Mouse (Mus musculus) heart, embryonic 10.5 days (tissue): ENCODE results near the gene Snph. TPM values are rescaled to one million over a fixed set of nuclear protein-coding genes. Genes with fewer than 3 reads are reported as not detected.
"Not testable (repeated sequence)": the region's sequence is repeated elsewhere in the genome, so short reads cannot be mapped to it uniquely, and the experiment has no call there.

Source experiments
- DNase-seq: peaks from one replicate; pipeline ENCODE4 v3.0.0-alpha.2; 2017; ENCODE audit warnings: low spot score
- H3K27ac ChIP-seq: fragments of 300-500 bp; sonication (generic); 2 replicates; pipeline ENCODE4 v1.5.1; 2016; ENCODE audit warnings: mild to moderate bottlenecking
- H3K27me3 ChIP-seq: fragments of 300-500 bp; sonication (generic); 2 replicates; pipeline ENCODE4 v1.6.1; 2016; ENCODE audit warnings: mild to moderate bottlenecking; ENCODE audit not compliant: poor library complexity, insufficient read depth, severe bottlenecking
- H3K36me3 ChIP-seq: fragments of 300-500 bp; sonication (generic); 2 replicates; pipeline ENCODE4 v1.6.1; 2016; ENCODE audit warnings: mild to moderate bottlenecking, moderate library complexity
- H3K4me1 ChIP-seq: fragments of 300-500 bp; sonication (generic); 2 replicates; pipeline ENCODE4 v1.6.1; 2016; ENCODE audit warnings: mild to moderate bottlenecking
- H3K4me3 ChIP-seq: fragments of 300-500 bp; sonication (generic); 2 replicates; pipeline ENCODE4 v1.5.1; 2016; ENCODE audit warnings: mild to moderate bottlenecking, moderate library complexity
- H3K9me3 ChIP-seq: fragments of 300-500 bp; sonication (generic); 2 replicates; pipeline ENCODE4 v1.6.1; 2016; ENCODE audit warnings: mild to moderate bottlenecking, moderate library complexity
- WGBS: fragments of 180-500 bp; shearing (Covaris S2); methylation state at CpG from one replicate; pipeline ENCODE4 v1.1.7; 2016; 5-methylcytosine and 5-hydroxymethylcytosine counted together
- polyA plus RNA-seq: library from polyadenylated mRNA; unstranded; fragments of >200 nt; fragmentation: Nextera tagmentation; extraction: Ambion mirVana; gene quantifications from 2 replicates; pipeline ENCODE4 v1.2.1, GENCODE M21; 2016

The Snph gene
- polyA plus RNA-seq, 1 experiment from 2014 or later, result 0.83 TPM

- WGBS, result 88% methylated on average over 3 of the region's 3 CpGs
- H3K36me3 ChIP-seq, result no peaks in the 10 kb centered on the region
- peaks cover 49% of the 10 kb centered on the region for H3K27me3 ChIP-seq
- no peak overlapping the region for H3K4me3 ChIP-seq
- H3K27ac ChIP-seq, result no peak overlapping the region
- H3K9me3 ChIP-seq, result no peaks in the 10 kb centered on the region
- H3K4me1 ChIP-seq, result peaks cover 11% of the 10 kb centered on the region; the same call in 1 of the 2 replicates
- DNase-seq, result peak; percentile 65
Observed at GRCm38 (mm10) chr2:151628011-151628410, 4.4 kb downstream of the Snph start.

- Histone ChIP-seq H3K27me3 (peaks cover 32% of the 10 kb centered on the region), H3K4me3 (no peak overlapping the region), H3K36me3 (no peaks in the 10 kb centered on the region), H3K4me1 (no peaks in the 10 kb centered on the region), H3K9me3 (no peaks in the 10 kb centered on the region), H3K27ac (no peak overlapping the region)
- peak; percentile 61 for DNase-seq
- WGBS, result 88% methylated on average over 7 of the region's 7 CpGs
Observed at GRCm38 (mm10) chr2:151626296-151626695, 6.1 kb downstream of the Snph start.

GRCm38 (mm10) chr2:151623776-151624175 is 8.6 kb downstream of the Snph start:
- DNase-seq, result peak; percentile 64
- Histone ChIP-seq H3K27ac (no peak overlapping the region), H3K27me3 (peaks cover 8% of the 10 kb centered on the region; the same call in 1 of the 2 replicates), H3K36me3 (no peaks in the 10 kb centered on the region), H3K4me1 (no peaks in the 10 kb centered on the region), H3K4me3 (no peak overlapping the region), H3K9me3 (no peaks in the 10 kb centered on the region)
- WGBS, result 65% methylated on average over 3 of the region's 3 CpGs

GRCm38 (mm10) chr2:151616551-151617329 is 15.7 kb downstream of the Snph start:
- H3K9me3 ChIP-seq, result no peaks in the 10 kb centered on the region
- no peak overlapping the region for H3K4me3 ChIP-seq
- peaks cover 10% of the 10 kb centered on the region for H3K27me3 ChIP-seq
- no peaks in the 10 kb centered on the region for H3K4me1 ChIP-seq
- no peaks in the 10 kb centered on the region for H3K36me3 ChIP-seq
- no peak overlapping the region for H3K27ac ChIP-seq
- 73% methylated on average over 6 of the region's 6 CpGs for WGBS
- DNase-seq, result no peak

GRCm38 (mm10) chr2:151615779-151616178 is 16.6 kb downstream of the Snph start:
- H3K4me1 ChIP-seq, H3K36me3 ChIP-seq, H3K9me3 ChIP-seq, H3K4me3 ChIP-seq, H3K27ac ChIP-seq, DNase-seq: not testable (repeated sequence)
- 75% methylated on average over 8 of the region's 8 CpGs for WGBS
- peaks cover 10% of the 10 kb centered on the region for H3K27me3 ChIP-seq

GRCm38 (mm10) chr2:151609974-151610373 is 22.4 kb downstream of the Snph start:
- Histone ChIP-seq H3K36me3 (no peaks in the 10 kb centered on the region), H3K9me3 (no peaks in the 10 kb centered on the region), H3K27ac (no peak overlapping the region), H3K4me1 (peaks cover 12% of the 10 kb centered on the region), H3K27me3 (peaks cover 16% of the 10 kb centered on the region), H3K4me3 (no peak overlapping the region)
- no peak for DNase-seq
- WGBS, result 53% methylated on average over 3 of the region's 3 CpGs

GRCm38 (mm10) chr2:151608435-151608834 is 24.0 kb downstream of the Snph start:
- Histone ChIP-seq H3K4me3 (no peak overlapping the region), H3K27me3 (peaks cover 20% of the 10 kb centered on the region), H3K9me3 (no peaks in the 10 kb centered on the region), H3K27ac (no peak overlapping the region), H3K36me3 (no peaks in the 10 kb centered on the region), H3K4me1 (peaks cover 12% of the 10 kb centered on the region)
- no peak for DNase-seq
- 47% methylated on average over 1 of the region's 1 CpGs for WGBS

- DNase-seq, result no peak
- 48% methylated on average over 11 of the region's 11 CpGs for WGBS
- H3K4me1 ChIP-seq, result peaks cover 18% of the 10 kb centered on the region
- H3K36me3 ChIP-seq, result no peaks in the 10 kb centered on the region
- H3K9me3 ChIP-seq, result no peaks in the 10 kb centered on the region
- no peak overlapping the region for H3K4me3 ChIP-seq
- H3K27ac ChIP-seq, result peak overlapping the region; percentile 12; the same call in 1 of the 2 replicates
- H3K27me3 ChIP-seq, result peaks cover 44% of the 10 kb centered on the region
Observed at GRCm38 (mm10) chr2:151605437-151605987, 26.9 kb downstream of the Snph start.

- H3K4me3 ChIP-seq, result no peak overlapping the region
- peaks cover 57% of the 10 kb centered on the region for H3K27me3 ChIP-seq
- H3K36me3 ChIP-seq, result no peaks in the 10 kb centered on the region
- no peaks in the 10 kb centered on the region for H3K9me3 ChIP-seq
- H3K27ac ChIP-seq, result no peak overlapping the region
- DNase-seq, result no peak
- H3K4me1 ChIP-seq, result peaks cover 23% of the 10 kb centered on the region
- WGBS, result 56% methylated on average over 4 of the region's 4 CpGs
Observed at GRCm38 (mm10) chr2:151603630-151604029, 28.8 kb downstream of the Snph start.

- 56% methylated on average over 4 of the region's 4 CpGs for WGBS
- Histone ChIP-seq H3K27me3 (peaks cover 48% of the 10 kb centered on the region), H3K36me3 (no peaks in the 10 kb centered on the region), H3K27ac (no peak overlapping the region), H3K9me3 (no peaks in the 10 kb centered on the region), H3K4me1 (peaks cover 20% of the 10 kb centered on the region), H3K4me3 (no peak overlapping the region)
- no peak for DNase-seq
Observed at GRCm38 (mm10) chr2:151602106-151602505, 30.3 kb downstream of the Snph start.

- H3K9me3 ChIP-seq, result no peaks in the 10 kb centered on the region
- DNase-seq, result no peak
- WGBS, result 67% methylated on average over 2 of the region's 2 CpGs
- no peak overlapping the region for H3K4me3 ChIP-seq
- H3K36me3 ChIP-seq, result no peaks in the 10 kb centered on the region
- H3K4me1 ChIP-seq, result peaks cover 21% of the 10 kb centered on the region
- peaks cover 60% of the 10 kb centered on the region for H3K27me3 ChIP-seq
- H3K27ac ChIP-seq, result no peak overlapping the region
Observed at GRCm38 (mm10) chr2:151598068-151598467, 34.3 kb downstream of the Snph start.

- 68% methylated on average over 9 of the region's 9 CpGs for WGBS
- no peak for DNase-seq
- no peaks in the 10 kb centered on the region for H3K4me1 ChIP-seq
- no peaks in the 10 kb centered on the region for H3K36me3 ChIP-seq
- H3K27ac ChIP-seq, result no peak overlapping the region
- H3K27me3 ChIP-seq, result peaks cover 33% of the 10 kb centered on the region
- no peaks in the 10 kb centered on the region for H3K9me3 ChIP-seq
- no peak overlapping the region for H3K4me3 ChIP-seq
Observed at GRCm38 (mm10) chr2:151587306-151587705, 45.1 kb downstream of the Snph start.

GRCm38 (mm10) chr2:151586807-151587206 is 45.6 kb downstream of the Snph start:
- no peaks in the 10 kb centered on the region for H3K36me3 ChIP-seq
- no peaks in the 10 kb centered on the region for H3K4me1 ChIP-seq
- DNase-seq, result no peak
- 81% methylated on average over 1 of the region's 1 CpGs for WGBS
- H3K27ac ChIP-seq, result no peak overlapping the region
- no peaks in the 10 kb centered on the region for H3K9me3 ChIP-seq
- no peak overlapping the region for H3K4me3 ChIP-seq
- peaks cover 29% of the 10 kb centered on the region for H3K27me3 ChIP-seq
